Mouse (Mus musculus) embryonic facial prominence, embryonic 10.5 days (tissue): ENCODE data around the gene Dnah3. TPM values are rescaled to one million over a fixed set of nuclear protein-coding genes. Genes with fewer than 3 reads are reported as not detected.

Experiments used
- DNase-seq: peaks from one replicate; pipeline ENCODE4 v3.0.0-alpha.2; 2017; ENCODE audit warnings: low spot score
- H3K27ac ChIP-seq: fragments of 300-500 bp; sonication (generic); replicated peaks from 2 replicates; pipeline ENCODE4 v1.5.1; 2016; ENCODE audit warnings: mild to moderate bottlenecking
- H3K27me3 ChIP-seq: fragments of 300-500 bp; sonication (generic); replicated peaks from 2 replicates; pipeline ENCODE4 v1.6.1; 2016; ENCODE audit warnings: low read depth, mild to moderate bottlenecking; ENCODE audit not compliant: poor library complexity, severe bottlenecking
- H3K36me3 ChIP-seq: fragments of 300-500 bp; sonication (generic); replicated peaks from 2 replicates; pipeline ENCODE4 v1.6.1; 2016; ENCODE audit warnings: mild to moderate bottlenecking, moderate library complexity
- H3K4me1 ChIP-seq: fragments of 300-500 bp; sonication (generic); 2 replicates; pipeline ENCODE4 v1.6.1; 2016
- H3K4me3 ChIP-seq: fragments of 300-500 bp; sonication (generic); 2 replicates; pipeline ENCODE4 v1.5.1; 2016; ENCODE audit warnings: mild to moderate bottlenecking, moderate library complexity
- H3K9me3 ChIP-seq: fragments of 300-500 bp; sonication (generic); 2 replicates; pipeline ENCODE4 v1.6.1; 2016; ENCODE audit warnings: mild to moderate bottlenecking
- WGBS: fragments of 180-500 bp; shearing (Covaris S2); methylation state at CpG from one replicate; pipeline ENCODE4 v1.1.7; 2016; 5-methylcytosine and 5-hydroxymethylcytosine counted together
- polyA plus RNA-seq: library from polyadenylated mRNA; unstranded; fragments of >200 nt; fragmentation: Nextera tagmentation; extraction: Ambion mirVana; gene quantifications from 2 replicates; pipeline ENCODE4 v1.2.1, GENCODE M21; 2016

Dnah3 gene
- polyA plus RNA-seq = not detected in 2 replicates

DNA sequence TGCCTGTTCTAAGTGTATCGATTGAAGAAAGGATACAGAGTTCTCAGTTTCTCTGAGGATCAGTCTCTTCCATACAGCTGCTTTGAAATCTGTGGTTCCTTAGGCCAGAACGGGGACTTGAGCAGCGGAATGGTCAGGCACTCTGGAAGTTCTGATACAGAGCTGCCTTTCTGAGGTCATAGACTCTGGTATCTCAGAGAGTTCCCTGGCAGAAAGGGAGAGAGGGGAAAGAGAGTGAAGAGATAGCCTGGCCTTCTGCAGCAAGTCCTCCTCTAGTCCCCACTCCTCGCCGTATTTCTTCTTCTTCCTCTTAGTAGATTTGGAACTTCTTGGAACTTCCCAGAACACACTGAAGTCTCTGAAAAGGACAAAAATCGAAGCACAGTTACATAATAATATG is at the start of gene Dnah3:
TSS of gene Dnah3 (minus strand) at position 101 of the 400 bp plus-strand sequence.
- no peak for DNase-seq
- WGBS = 86% methylated on average over 6 of the region's 6 CpGs
- H3K27ac ChIP-seq = no peak within 1 kb of the TSS
- H3K9me3 ChIP-seq = no peaks in the 10 kb centered on the region
- H3K4me1 ChIP-seq = peaks cover 12% of the 10 kb centered on the region; the same call in 1 of the 2 replicates
- no peaks in the 10 kb centered on the region for H3K27me3 ChIP-seq
- no peak within 1 kb of the TSS for H3K4me3 ChIP-seq
- no peaks in the 10 kb centered on the region for H3K36me3 ChIP-seq

DNA sequence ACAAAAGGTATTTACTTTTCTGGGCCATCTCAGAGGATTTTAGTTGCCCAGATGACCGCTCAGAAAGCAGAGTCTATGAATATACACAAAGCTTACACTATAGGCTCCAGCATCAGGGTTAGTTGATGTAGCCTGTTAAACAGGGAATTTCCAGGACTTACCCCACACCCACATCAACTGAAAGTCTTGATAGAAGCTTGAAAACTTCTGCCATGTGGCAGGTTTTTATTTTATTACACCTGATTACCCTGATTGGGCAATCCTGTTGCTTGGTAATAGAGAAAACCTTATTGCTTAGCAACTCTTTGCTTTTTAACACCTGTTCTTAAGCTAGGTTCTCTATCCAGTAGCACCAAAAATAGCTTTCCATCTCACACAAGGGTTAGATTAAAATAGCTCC is 47.7 kb upstream of the Dnah3 start:
- DNase-seq = no peak

DNA sequence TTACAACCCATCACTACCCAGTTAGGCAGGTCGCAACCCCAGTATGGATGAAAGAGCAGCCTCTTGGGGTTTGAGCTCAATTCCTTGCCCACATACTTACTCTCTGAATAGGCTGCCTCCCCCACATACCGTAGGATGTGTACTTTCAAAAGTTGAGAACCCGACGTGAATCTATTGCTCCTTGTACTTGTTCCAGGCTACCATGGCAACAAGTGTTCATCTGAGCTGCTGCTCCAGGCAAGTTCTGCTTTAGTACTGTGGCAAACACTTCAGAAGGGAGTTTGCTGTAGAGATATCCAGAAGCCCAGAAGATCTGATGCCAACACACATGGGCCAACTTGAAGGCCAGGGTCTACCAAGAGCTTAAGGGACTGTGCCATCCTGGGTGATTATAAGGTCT is 33.9 kb upstream of the Dnah3 start:
- Histone ChIP-seq H3K36me3 (no peaks in the 10 kb centered on the region), H3K9me3 (no peaks in the 10 kb centered on the region), H3K4me1 (peaks cover 54% of the 10 kb centered on the region), H3K4me3 (no peak overlapping the region), H3K27ac (peak overlapping the region; percentile 89), H3K27me3 (no peaks in the 10 kb centered on the region)
- WGBS = 78% methylated on average over 4 of the region's 4 CpGs
- no peak for DNase-seq

More for the DNA sequence above, 47.7 kb upstream of the Dnah3 start:
- 93% methylated on average over 1 of the region's 1 CpGs for WGBS
- Histone ChIP-seq H3K4me1 (no peaks in the 10 kb centered on the region), H3K9me3 (no peaks in the 10 kb centered on the region), H3K27ac (no peak overlapping the region), H3K27me3 (no peaks in the 10 kb centered on the region), H3K4me3 (no peak overlapping the region), H3K36me3 (no peaks in the 10 kb centered on the region)

DNA sequence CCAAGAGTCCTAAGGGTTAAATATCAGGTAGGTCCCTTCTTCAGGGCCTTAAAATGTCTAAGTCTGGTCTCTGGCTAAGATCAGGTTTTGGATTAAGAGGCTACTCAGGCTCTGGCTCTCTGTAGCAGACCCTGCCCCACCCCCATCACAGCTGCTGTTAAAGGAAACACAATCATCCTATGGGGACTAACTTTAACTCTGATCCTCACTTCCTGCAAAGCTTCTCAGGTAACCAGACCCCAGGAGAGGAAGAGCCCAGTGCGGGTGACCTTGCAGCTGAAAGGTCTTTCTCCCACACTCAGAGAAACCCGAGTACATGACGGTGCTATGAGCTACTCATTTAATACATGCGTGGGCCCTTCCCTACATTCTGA is 32.6 kb upstream of the Dnah3 start:
- peak; percentile 86 for DNase-seq
- Histone ChIP-seq H3K4me1 (peaks cover 54% of the 10 kb centered on the region), H3K27me3 (no peaks in the 10 kb centered on the region), H3K36me3 (no peaks in the 10 kb centered on the region), H3K27ac (peak overlapping the region; percentile 89), H3K9me3 (no peaks in the 10 kb centered on the region), H3K4me3 (no peak overlapping the region; the same call in 1 of the 2 replicates)
- 13% methylated on average over 4 of the region's 4 CpGs for WGBS

DNA sequence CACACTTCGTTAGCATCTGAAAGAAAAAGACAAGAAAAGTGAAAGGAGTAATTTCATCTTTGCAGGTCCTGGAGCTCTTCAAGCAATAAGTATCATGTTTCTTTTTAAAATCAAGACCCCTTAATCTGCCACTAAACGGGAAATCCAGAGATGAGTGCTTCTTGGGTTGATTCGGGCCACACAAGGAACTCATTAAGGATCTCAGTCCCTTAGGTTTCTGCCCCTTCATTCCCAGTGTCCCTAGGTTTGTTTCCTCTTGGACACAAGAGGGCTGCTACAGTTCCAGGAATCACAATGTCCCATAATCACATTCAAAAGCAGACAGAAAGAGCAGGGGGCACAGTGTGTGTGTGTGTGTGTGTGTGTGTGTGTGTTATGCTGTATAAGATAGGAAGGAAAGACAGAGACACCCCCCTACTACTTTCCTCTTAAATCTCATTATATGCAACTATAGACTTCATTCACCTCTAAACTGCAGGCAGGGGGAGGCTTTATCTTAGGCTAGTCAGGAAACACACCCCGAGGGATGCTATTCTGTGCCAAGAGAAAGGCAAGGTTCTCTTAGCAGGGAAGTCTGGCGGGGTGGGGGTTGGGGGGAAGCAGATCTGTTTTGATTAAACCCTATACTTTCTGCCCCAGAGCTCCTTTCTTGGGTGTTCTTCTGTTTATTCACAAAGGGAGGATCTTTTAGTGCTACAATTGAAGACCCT is 32.1 kb upstream of the Dnah3 start:
- Histone ChIP-seq H3K4me1 (peaks cover 54% of the 10 kb centered on the region), H3K36me3 (no peaks in the 10 kb centered on the region), H3K9me3 (no peaks in the 10 kb centered on the region), H3K27me3 (no peaks in the 10 kb centered on the region), H3K4me3 (peak overlapping the region; percentile 18; the same call in 1 of the 2 replicates), H3K27ac (peak overlapping the region; percentile 89)
- WGBS = 8% methylated on average over 5 of the region's 5 CpGs
- peak; percentile 57 for DNase-seq

DNA sequence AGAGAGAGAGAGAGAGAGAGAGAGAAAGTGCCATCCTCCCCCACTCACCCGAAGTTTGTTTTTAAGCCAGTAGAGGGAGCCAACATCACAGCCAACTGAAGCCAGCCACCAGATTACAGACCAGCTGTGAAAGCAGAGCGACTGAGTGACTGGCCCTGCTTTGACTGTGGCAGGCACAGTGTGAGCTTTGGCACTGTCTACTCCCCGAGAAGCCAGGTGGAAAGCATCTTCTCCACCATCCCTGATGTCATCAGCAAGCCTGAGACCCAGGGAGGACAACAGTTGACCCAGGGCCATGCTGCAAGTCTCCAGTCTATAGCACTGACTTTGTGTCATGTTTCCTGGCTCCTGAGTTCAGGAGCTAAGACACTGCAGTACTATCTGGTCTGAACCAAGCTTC is 29.8 kb upstream of the Dnah3 start:
- Histone ChIP-seq H3K36me3 (peaks cover 21% of the 10 kb centered on the region), H3K4me1 (peaks cover 48% of the 10 kb centered on the region), H3K27me3 (no peaks in the 10 kb centered on the region), H3K4me3 (no peak overlapping the region), H3K9me3 (no peaks in the 10 kb centered on the region), H3K27ac (peak overlapping the region; percentile 74)
- WGBS = 2% methylated on average over 3 of the region's 3 CpGs
- peak; percentile 81 for DNase-seq

DNA sequence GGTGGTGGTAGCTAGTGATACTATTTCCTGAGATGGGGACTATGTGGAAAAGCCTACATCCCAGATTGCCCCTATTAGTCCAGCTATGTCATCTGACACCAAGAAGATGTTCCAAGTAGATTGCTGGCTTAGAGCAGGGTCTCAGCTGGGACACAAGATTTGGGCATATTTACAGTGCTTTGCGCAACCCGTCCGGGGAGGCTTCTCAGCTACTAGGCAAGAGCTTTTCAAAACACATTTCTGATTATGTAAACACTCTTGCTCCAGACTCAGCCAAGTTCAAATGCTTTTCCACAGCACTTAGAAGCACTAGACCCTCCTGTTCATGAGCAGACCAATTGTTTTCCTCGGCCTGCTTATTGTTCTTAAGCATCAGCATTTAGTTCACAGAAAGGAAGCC is 28.7 kb upstream of the Dnah3 start:
- H3K4me1 ChIP-seq = peaks cover 42% of the 10 kb centered on the region
- 87% methylated on average over 4 of the region's 4 CpGs for WGBS

DNA sequence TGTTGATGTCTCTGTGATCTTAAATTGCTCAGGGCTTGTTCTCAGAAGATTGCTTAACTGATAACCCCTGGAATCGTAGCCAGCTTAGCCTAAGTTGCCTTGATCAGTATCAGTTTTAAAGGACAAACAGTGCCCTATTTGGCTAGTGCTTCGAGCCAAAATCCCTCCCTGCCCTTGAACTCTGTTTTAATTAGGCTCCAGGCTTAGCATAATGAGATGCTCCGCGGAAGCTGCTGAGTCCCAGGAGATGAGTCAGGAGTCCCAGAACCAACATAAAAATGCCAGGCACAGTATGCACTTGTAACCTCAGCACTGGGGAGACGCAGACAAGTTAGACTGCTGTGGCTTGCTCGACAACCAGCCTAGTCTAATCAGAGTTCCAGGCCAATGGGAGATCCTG is 22.4 kb upstream of the Dnah3 start:
- no peak for DNase-seq
- Histone ChIP-seq H3K4me3 (no peak overlapping the region), H3K36me3 (peaks cover 47% of the 10 kb centered on the region), H3K9me3 (no peaks in the 10 kb centered on the region), H3K4me1 (peaks cover 8% of the 10 kb centered on the region; the same call in 1 of the 2 replicates), H3K27me3 (no peaks in the 10 kb centered on the region), H3K27ac (no peak overlapping the region)
- WGBS = 40% methylated on average over 6 of the region's 6 CpGs

More for the DNA sequence above, 28.7 kb upstream of the Dnah3 start:
- Histone ChIP-seq H3K27me3 (no peaks in the 10 kb centered on the region), H3K36me3 (peaks cover 23% of the 10 kb centered on the region), H3K27ac (no peak overlapping the region), H3K4me3 (no peak overlapping the region), H3K9me3 (no peaks in the 10 kb centered on the region)
- no peak for DNase-seq

DNA sequence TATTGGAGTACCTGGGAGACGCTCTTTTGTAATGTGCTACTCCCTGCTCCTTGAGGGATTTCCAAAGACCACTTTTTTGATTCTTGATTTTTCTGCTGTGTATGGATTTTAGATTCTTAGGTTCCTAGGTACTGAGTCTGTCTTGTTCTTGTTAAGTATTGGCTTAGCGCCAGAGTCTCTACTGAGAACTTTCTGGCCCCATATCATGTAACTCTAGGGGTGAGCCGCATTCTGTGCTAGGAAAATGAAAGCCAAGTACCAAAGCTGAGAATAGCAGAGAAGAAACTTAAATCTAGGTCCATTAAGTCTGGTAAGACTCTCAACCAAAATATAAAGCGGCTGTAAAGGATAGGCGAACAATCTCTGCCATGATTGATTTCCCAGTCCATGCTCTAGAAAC is 21.9 kb upstream of the Dnah3 start:
- 86% methylated on average over 5 of the region's 5 CpGs for WGBS
- Histone ChIP-seq H3K4me3 (no peak overlapping the region), H3K27me3 (no peaks in the 10 kb centered on the region), H3K4me1 (peaks cover 8% of the 10 kb centered on the region; the same call in 1 of the 2 replicates), H3K36me3 (peaks cover 47% of the 10 kb centered on the region), H3K9me3 (no peaks in the 10 kb centered on the region), H3K27ac (no peak overlapping the region)
- no peak for DNase-seq

DNA sequence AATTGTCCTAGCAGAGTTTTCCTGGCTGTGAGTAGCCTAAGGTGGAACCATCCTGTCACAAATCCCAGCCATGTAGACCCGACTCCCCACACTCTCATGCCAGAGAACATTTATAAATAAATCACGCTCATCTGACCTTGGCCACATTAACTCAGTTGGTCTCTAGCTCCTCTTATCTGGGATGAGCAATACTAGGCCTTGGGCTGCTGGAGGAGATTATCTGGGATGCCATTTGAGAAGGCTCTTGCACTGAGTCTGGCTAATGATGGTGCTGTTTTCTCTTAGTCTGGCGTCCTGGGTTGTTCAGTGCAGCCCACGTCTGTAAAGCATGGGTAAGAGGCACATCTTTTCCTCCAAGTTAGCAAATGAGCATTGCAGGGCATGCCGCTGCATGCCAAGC is 14.6 kb upstream of the Dnah3 start:
- H3K36me3 ChIP-seq = peaks cover 14% of the 10 kb centered on the region
- WGBS = 81% methylated on average over 5 of the region's 5 CpGs
- H3K4me1 ChIP-seq = no peaks in the 10 kb centered on the region
- H3K27ac ChIP-seq = no peak overlapping the region
- DNase-seq = no peak
- no peaks in the 10 kb centered on the region for H3K9me3 ChIP-seq
- H3K4me3 ChIP-seq = no peak overlapping the region
- H3K27me3 ChIP-seq = no peaks in the 10 kb centered on the region

DNA sequence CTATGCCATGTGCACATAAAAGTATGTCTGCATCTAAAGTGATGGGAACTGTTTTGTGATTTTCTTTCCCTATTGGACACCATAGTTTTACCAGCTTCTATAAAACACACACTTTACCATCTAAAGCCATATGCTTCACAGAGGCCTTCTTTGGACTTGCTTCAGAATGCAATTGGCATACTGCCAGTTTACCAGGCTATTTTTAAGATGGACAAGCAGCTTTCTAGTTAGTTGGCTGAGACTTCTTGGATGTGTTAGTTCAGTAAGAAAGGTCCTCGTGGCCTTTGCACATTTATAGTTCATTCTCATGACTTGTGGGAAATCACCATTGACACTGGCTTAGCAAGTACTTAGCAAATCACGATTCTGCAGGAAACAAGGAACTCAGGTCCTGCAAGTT is 11.3 kb upstream of the Dnah3 start:
- Histone ChIP-seq H3K4me3 (no peak overlapping the region), H3K27me3 (peaks cover 6% of the 10 kb centered on the region), H3K36me3 (peaks cover 5% of the 10 kb centered on the region; the same call in 1 of the 2 replicates), H3K27ac (no peak overlapping the region), H3K9me3 (no peaks in the 10 kb centered on the region), H3K4me1 (peaks cover 18% of the 10 kb centered on the region)
- WGBS = 84% methylated on average over 2 of the region's 2 CpGs
- DNase-seq = no peak

DNA sequence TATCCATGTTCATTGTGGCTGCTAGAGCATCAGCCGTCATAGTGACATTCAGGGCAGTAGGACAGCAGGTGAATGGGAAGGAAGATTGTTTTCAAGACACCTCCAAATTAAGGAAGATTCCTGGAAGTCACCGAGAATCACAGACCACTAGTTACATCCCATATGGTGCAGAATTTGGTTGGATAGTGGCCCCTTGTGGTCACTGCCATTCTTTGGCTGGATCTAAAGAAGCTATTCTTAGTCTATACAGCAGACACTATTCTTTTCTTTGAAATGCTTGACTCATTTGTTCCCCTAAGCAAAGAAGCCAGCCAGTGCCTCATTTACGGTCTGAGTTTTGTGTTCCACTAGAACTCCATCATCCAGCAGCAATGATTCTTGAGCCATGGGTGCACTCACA is 9.9 kb upstream of the Dnah3 start:
- H3K4me3 ChIP-seq = no peak overlapping the region
- peaks cover 18% of the 10 kb centered on the region for H3K4me1 ChIP-seq
- DNase-seq = no peak
- H3K27me3 ChIP-seq = peaks cover 6% of the 10 kb centered on the region
- WGBS = 60% methylated on average over 3 of the region's 3 CpGs
- H3K36me3 ChIP-seq = peaks cover 5% of the 10 kb centered on the region; the same call in 1 of the 2 replicates
- H3K27ac ChIP-seq = no peak overlapping the region
- no peaks in the 10 kb centered on the region for H3K9me3 ChIP-seq

DNA sequence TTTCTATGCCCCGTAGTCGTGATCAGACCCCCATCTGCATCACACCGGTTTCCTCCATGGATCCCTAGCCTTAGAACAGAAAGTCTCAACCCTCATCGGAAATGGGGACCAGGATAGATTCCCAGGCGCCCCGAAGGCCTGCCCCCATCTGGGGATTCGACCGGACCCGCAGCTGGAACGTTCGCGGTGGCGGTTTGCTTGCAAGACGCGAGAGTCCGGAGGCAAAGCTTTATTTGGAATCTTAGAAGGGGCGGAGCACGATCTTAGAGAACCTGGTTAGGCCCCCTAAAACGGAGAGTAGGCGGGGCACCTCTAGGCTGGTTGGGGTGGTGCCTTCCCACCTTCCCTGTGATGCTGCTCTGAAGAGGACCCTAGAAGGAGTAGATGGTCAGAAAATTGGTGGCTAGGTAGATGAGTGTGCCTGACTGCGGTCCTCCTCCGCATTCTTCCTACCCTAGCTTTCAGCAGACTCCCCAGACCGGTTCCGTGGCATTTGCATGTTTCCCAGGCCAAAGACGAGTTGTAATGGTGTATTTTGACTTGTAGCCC is 8.0 kb upstream of the Dnah3 start:
- Histone ChIP-seq H3K9me3 (no peaks in the 10 kb centered on the region), H3K27ac (peak overlapping the region; percentile 78), H3K27me3 (peaks cover 6% of the 10 kb centered on the region), H3K36me3 (peaks cover 5% of the 10 kb centered on the region; the same call in 1 of the 2 replicates), H3K4me3 (peak overlapping the region; percentile 78), H3K4me1 (peaks cover 18% of the 10 kb centered on the region)
- DNase-seq = peak; percentile 51
- 1% methylated on average over 25 of the region's 25 CpGs for WGBS
